Mouse (Mus musculus) central nervous system, embryonic 14 days (tissue): ENCODE results near the gene Ccdc151. TPM values are rescaled to one million over a fixed set of nuclear protein-coding genes. Genes with fewer than 3 reads are reported as not detected.

Source experiments
- polyA plus RNA-seq: library from polyadenylated mRNA; depleted of rRNA; stranded (reverse); fragments of >200 nt; gene quantifications from 2 replicates; pipeline ENCODE4 v1.2.3, GENCODE M21; 2012; rRNA removed

Ccdc151 gene
- 6.0 and 7.2 TPM in 2 replicates for polyA plus RNA-seq

GRCm38 (mm10) chr9:22002194-22003162 lies at the start of gene Ccdc151, which contains the start of gene Prkcsh:
Ccdc151 (minus strand) TSS chr9:22002634.
Prkcsh (plus strand) TSS chr9:22002806.

GRCm38 (mm10) chr9:22051958-22052254 lies 49.5 kb upstream of the Ccdc151 start, which contains the start of gene Elavl3:
Elavl3 (minus strand) TSS chr9:22052023.

GRCm38 (mm10) chr9:21989230-21990110 lies 13.0 kb downstream of the Ccdc151 start, which contains the start of gene Rgl3:
Rgl3 (minus strand) TSS chr9:21989446.

GRCm38 (mm10) chr9:21963417-21963816 lies 39.0 kb downstream of the Ccdc151 start, which contains the start of gene Epor:
Epor (minus strand) TSS chr9:21963506.

GRCm38 (mm10) chr9:21955570-21956281 lies 46.7 kb downstream of the Ccdc151 start, which contains the start of gene Swsap1:
Swsap1 (plus strand) TSS chr9:21955755.

Other genes with a start within 250 kb of the Ccdc151 start
- gene Spc24, start 242.3 kb downstream of the Ccdc151 start, polyA plus RNA-seq: 33.0 and 38.0 TPM in 2 replicates
- 8.0 and 14.1 TPM in 2 replicates for gene Kank2, start 203.9 kb downstream of the Ccdc151 start, polyA plus RNA-seq
- 0.06 TPM in 1 of 2 replicates, not detected in the other for gene Angptl8, start 167.1 kb downstream of the Ccdc151 start, polyA plus RNA-seq
- gene Dock6, start 150.0 kb downstream of the Ccdc151 start, polyA plus RNA-seq: 58.6 and 72.8 TPM in 2 replicates
- 25.1 and 27.4 TPM in 2 replicates for gene Rab3d, start 84.4 kb downstream of the Ccdc151 start, polyA plus RNA-seq
- gene Ccdc159, start 75.2 kb downstream of the Ccdc151 start, polyA plus RNA-seq: 18.0 and 18.3 TPM in 2 replicates
- gene Tmem205, start 75.1 kb downstream of the Ccdc151 start, polyA plus RNA-seq: 34.2 and 39.4 TPM in 2 replicates
- gene Plppr2, start 65.6 kb downstream of the Ccdc151 start, polyA plus RNA-seq: 126 and 127 TPM in 2 replicates
- 9.7 and 10.7 TPM in 2 replicates for gene Swsap1, start 46.9 kb downstream of the Ccdc151 start, polyA plus RNA-seq
- gene Epor, start 39.1 kb downstream of the Ccdc151 start, polyA plus RNA-seq: 2.2 and 2.5 TPM in 2 replicates
- 2.1 and 3.7 TPM in 2 replicates for gene Rgl3, start 13.2 kb downstream of the Ccdc151 start, polyA plus RNA-seq
- 114 and 135 TPM in 2 replicates for gene Prkcsh, start 172 bp upstream of the Ccdc151 start, polyA plus RNA-seq
- 198 and 211 TPM in 2 replicates for gene Elavl3, start 49.4 kb upstream of the Ccdc151 start, polyA plus RNA-seq
- 0.14 TPM in 1 of 2 replicates, not detected in the other for gene Gm49318, start 68.6 kb upstream of the Ccdc151 start, polyA plus RNA-seq
- gene Zfp653, start 68.7 kb upstream of the Ccdc151 start, polyA plus RNA-seq: 53.1 and 55.4 TPM in 2 replicates
- gene Ecsit, start 82.8 kb upstream of the Ccdc151 start, polyA plus RNA-seq: 49.9 TPM in 2 replicates
- gene Cnn1, start 96.6 kb upstream of the Ccdc151 start, polyA plus RNA-seq: 1.00 and 1.6 TPM in 2 replicates
- gene Elof1, start 114.5 kb upstream of the Ccdc151 start, polyA plus RNA-seq: 150 and 156 TPM in 2 replicates
- 1.7 and 3.0 TPM in 2 replicates for gene Acp5, start 133.1 kb upstream of the Ccdc151 start, polyA plus RNA-seq
- 87.3 and 87.8 TPM in 2 replicates for gene Pigyl, start 154.2 kb upstream of the Ccdc151 start, polyA plus RNA-seq
- gene Zfp872, start 185.5 kb upstream of the Ccdc151 start, polyA plus RNA-seq: 0.12 and 0.14 TPM in 2 replicates
- gene Zfp809, start 223.1 kb upstream of the Ccdc151 start, polyA plus RNA-seq: 7.4 and 9.4 TPM in 2 replicates